Mouse (Mus musculus) hindbrain, embryonic 12.5 days (tissue): ENCODE data around the gene Cdh13. TPM values are rescaled to one million over a fixed set of nuclear protein-coding genes. Genes with fewer than 3 reads are reported as not detected.

Experiments
- ATAC-seq: fragments of 200-750 bp; cut with Nextera tagmentation; 2 replicates; pipeline ENCODE4 v1.8.0; 2017; ENCODE audit warnings: moderate TSS enrichment; ENCODE audit not compliant: low FRiP score
- H3K27ac ChIP-seq: fragments of 300-500 bp; sonication (generic); 2 replicates; pipeline ENCODE4 v1.5.1; 2016; ENCODE audit warnings: mild to moderate bottlenecking
- H3K27me3 ChIP-seq: fragments of 300-500 bp; sonication (generic); 2 replicates; pipeline ENCODE4 v1.6.1; 2016; ENCODE audit warnings: mild to moderate bottlenecking
- H3K36me3 ChIP-seq: fragments of 300-500 bp; sonication (generic); 2 replicates; pipeline ENCODE4 v1.6.1; 2016; ENCODE audit warnings: mild to moderate bottlenecking
- H3K4me1 ChIP-seq: fragments of 300-500 bp; sonication (generic); 2 replicates; pipeline ENCODE4 v1.6.1; 2016
- H3K4me2 ChIP-seq: fragments of 300-500 bp; sonication (generic); replicated peaks from 2 replicates; pipeline ENCODE4 v1.6.1; 2016; ENCODE audit warnings: mild to moderate bottlenecking
- H3K4me3 ChIP-seq: fragments of 300-500 bp; sonication (generic); 2 replicates; pipeline ENCODE4 v1.5.1; 2016; ENCODE audit warnings: mild to moderate bottlenecking
- H3K9ac ChIP-seq: fragments of 300-500 bp; sonication (generic); 2 replicates; pipeline ENCODE4 v1.6.1; 2016; ENCODE audit warnings: mild to moderate bottlenecking, moderate library complexity
- H3K9me3 ChIP-seq: fragments of 300-500 bp; sonication (generic); replicated peaks from 2 replicates; pipeline ENCODE4 v1.6.1; 2016; ENCODE audit warnings: mild to moderate bottlenecking
- WGBS: fragments of 180-500 bp; shearing (Covaris S2); methylation state at CpG from one replicate; pipeline ENCODE4 v1.1.7; 2016; 5-methylcytosine and 5-hydroxymethylcytosine counted together
- polyA plus RNA-seq: library from polyadenylated mRNA; unstranded; fragments of >200 nt; fragmentation: Nextera tagmentation; extraction: Ambion mirVana; gene quantifications from 2 replicates; pipeline ENCODE4 v1.2.1, GENCODE M21; 2016

The Cdh13 gene
- polyA plus RNA-seq, 1 experiment from 2014 or later: 25.7 TPM

DNA sequence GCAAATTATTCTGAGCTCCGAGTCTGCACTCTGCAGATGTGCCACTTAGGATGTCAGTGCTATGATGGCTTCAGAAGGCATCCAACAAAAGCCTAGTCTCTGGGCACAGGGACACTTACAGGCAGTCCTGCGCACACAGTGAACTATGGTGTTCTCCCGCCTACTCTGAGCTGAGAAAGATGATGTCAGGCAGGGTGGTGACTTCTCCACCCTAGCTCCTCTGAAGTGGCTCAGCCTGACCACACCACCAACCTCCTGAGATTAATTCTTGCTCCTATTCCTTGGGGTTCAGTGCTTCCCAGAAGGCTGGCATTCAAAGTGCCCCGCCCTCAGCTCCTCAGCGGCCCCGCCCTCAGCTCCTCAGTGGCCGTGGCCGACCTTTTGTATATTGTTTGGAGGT, 219.0 kb downstream of the Cdh13 start:
- peaks cover 9% of the 10 kb centered on the region; the same call in 1 of the 2 replicates for H3K4me1 ChIP-seq
- no peaks in the 10 kb centered on the region for H3K36me3 ChIP-seq
- H3K27ac ChIP-seq: no peak overlapping the region
- 59% methylated on average over 8 of the region's 8 CpGs for WGBS
- H3K9ac ChIP-seq: no peak overlapping the region
- no peaks in the 10 kb centered on the region for H3K9me3 ChIP-seq
- ATAC-seq: no peak
- H3K27me3 ChIP-seq: 0 out of 2 replicates have a peak, but pooled peaks cover 4% of the 10 kb centered on the region
- H3K4me3 ChIP-seq: no peak overlapping the region
- H3K4me2 ChIP-seq: no peak overlapping the region

DNA sequence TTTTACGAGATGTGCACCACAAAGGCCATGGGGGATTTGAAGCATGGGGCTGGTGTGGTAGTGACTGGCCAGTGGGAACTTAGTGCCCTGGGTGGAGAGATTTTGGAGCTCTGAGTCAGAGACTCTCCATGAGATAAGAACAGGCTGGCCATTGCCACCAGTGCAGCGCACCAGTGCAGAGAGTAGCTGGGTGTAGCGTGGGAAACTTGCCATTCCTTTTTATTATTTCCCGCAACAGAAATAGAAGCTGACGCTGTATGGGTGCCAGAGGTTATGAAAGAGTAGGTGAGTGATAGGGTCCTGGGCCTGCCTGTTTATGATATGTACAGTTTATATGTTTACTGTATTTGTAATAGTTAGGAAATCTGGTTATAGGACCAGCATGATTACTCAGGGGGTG, 225.9 kb downstream of the Cdh13 start:
- H3K9me3 ChIP-seq: no peaks in the 10 kb centered on the region
- H3K9ac ChIP-seq: no peak overlapping the region
- H3K27me3 ChIP-seq: no peaks in the 10 kb centered on the region
- H3K27ac ChIP-seq: no peak overlapping the region
- no peak overlapping the region for H3K4me3 ChIP-seq
- no peak for ATAC-seq
- H3K36me3 ChIP-seq: no peaks in the 10 kb centered on the region
- 91% methylated on average over 5 of the region's 5 CpGs for whole genome bisulfite sequencing
- H3K4me2 ChIP-seq: no peak overlapping the region
- peaks cover 4% of the 10 kb centered on the region; the same call in 1 of the 2 replicates for H3K4me1 ChIP-seq

DNA sequence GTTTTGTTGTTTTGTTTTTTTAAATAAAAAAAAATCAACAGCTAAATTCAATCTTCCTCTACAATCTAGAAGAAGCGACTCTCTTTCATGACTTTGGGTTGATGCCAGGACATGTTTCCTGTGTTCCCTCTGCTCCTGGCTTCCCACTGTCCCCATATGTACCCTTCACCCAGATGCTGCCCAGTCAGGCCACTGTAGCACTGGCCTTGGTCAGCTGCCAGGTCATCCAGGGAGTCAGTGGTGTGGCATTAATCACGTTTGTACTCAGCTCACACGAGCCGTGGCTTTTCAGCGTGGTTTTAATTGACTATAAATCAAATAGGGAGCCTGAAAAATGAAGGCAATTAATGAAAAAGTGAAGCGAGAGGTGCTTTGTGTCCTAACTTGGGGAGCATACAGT, 229.7 kb downstream of the Cdh13 start:
- Histone ChIP-seq H3K9me3 (no peaks in the 10 kb centered on the region), H3K27ac (no peak overlapping the region), H3K4me3 (no peak overlapping the region), H3K4me1 (peaks cover 4% of the 10 kb centered on the region; the same call in 1 of the 2 replicates), H3K36me3 (no peaks in the 10 kb centered on the region), H3K4me2 (no peak overlapping the region), H3K27me3 (no peaks in the 10 kb centered on the region), H3K9ac (no peak overlapping the region)
- no peak for ATAC-seq
- WGBS: 57% methylated on average over 6 of the region's 6 CpGs

DNA sequence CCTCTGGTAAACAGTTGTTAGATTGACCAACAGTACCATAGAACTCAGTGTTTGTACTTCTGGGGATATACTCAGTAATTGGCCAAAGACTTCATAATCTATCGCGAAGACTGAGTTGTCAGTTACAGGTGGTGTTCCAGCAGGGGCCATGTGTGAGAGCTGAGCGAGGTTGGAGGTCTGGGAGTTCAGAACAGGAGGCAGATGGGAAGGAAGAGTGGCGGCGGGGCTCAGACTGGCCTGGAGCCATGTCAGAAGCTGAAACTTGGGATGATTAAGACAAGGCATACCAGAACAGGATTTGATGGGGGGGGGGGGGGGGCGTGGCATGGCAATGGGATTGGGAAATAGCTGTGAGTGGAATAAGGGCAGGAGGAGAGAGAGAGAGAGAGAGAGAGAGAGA, 232.1 kb downstream of the Cdh13 start:
- no peak for ATAC-seq
- no peak overlapping the region for H3K27ac ChIP-seq

DNA sequence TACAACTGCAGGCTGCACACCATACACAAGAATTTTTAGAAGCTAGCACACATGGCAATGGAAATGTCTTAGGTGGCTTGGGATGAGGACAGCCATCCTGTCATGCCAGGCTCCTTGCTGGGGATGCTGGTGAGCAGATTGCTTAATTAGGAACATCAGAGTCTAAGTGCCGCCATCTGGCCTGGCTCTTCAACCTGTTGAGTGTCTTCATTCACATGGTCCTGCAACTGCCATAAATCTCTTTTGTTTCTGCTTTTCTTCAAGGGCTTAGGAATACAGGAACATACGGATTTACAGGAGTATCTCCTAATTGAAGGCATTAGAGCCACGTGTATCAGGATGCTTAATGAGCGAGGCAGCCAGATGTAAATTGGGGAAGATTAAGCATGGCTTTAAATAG, 233.5 kb downstream of the Cdh13 start:
- Histone ChIP-seq H3K36me3 (no peaks in the 10 kb centered on the region), H3K9me3 (no peaks in the 10 kb centered on the region), H3K27me3 (no peaks in the 10 kb centered on the region), H3K4me2 (no peak overlapping the region), H3K27ac (no peak overlapping the region), H3K4me1 (peaks cover 4% of the 10 kb centered on the region; the same call in 1 of the 2 replicates), H3K9ac (no peak overlapping the region), H3K4me3 (no peak overlapping the region)
- WGBS: 62% methylated on average over 4 of the region's 4 CpGs
- no peak for ATAC-seq

More for the DNA sequence above, 232.1 kb downstream of the Cdh13 start:
- H3K36me3 ChIP-seq: no peaks in the 10 kb centered on the region
- WGBS: 91% methylated on average over 5 of the region's 6 CpGs
- H3K27me3 ChIP-seq: no peaks in the 10 kb centered on the region
- H3K4me1 ChIP-seq: peaks cover 4% of the 10 kb centered on the region; the same call in 1 of the 2 replicates
- no peak overlapping the region for H3K9ac ChIP-seq
- no peak overlapping the region for H3K4me2 ChIP-seq
- H3K4me3 ChIP-seq: no peak overlapping the region
- H3K9me3 ChIP-seq: no peaks in the 10 kb centered on the region

DNA sequence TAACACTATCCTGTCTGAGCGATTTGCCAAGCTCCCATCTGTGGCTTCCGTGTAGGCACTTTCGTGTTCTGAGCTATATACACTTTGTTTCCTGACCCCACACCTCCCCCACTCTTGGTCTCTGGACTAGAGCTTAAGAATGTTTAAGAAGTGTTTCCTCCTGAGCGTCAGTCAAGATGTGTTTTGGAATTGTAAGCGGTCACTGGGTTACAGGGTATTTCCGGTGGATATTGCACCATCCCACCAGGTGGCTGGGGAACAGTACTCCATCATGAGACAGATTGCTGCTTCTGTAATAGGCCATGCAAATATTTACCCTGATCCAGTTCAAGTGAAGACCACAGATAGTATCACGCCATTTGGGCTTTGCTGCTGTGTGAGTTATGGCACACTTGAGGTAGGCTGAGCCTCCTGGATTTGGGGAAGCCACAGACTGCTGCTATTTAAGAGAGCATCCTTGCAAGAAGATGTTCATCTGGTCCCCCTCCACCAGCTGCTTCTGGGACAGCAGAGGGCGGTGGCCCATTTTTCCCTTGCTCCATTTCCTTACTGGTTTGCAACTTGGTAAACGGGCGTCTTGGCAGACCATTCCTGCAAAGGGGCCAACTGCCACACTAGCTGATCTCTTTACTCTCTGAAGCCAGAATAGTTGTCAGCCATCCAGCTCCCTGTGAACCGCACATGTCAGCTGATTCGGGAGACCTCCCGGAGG, 234.7 kb downstream of the Cdh13 start:
- H3K27ac ChIP-seq: no peak overlapping the region
- WGBS: 70% methylated on average over 13 of the region's 13 CpGs

DNA sequence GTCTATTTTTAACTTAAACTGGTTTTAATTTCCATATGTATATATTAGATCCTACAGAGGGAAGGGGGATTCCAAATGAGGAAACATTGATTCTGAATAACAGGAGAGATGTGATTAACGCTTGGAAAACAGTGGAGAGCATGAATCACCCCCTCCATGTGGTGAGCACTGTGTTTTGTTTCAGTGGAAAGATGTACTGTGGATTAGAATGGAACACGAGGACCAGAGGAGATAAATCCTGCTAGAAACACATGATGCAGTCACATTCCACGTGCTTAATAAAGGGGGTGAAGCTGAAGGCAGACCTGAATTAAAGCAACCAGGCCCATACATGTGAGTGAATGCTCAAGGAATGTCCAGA, 235.2 kb downstream of the Cdh13 start:
- 50% methylated on average over 3 of the region's 3 CpGs for WGBS
- ATAC-seq: no peak

More for the DNA sequence above, 234.7 kb downstream of the Cdh13 start:
- no peak overlapping the region for H3K4me2 ChIP-seq
- no peaks in the 10 kb centered on the region for H3K9me3 ChIP-seq
- no peaks in the 10 kb centered on the region for H3K36me3 ChIP-seq
- H3K9ac ChIP-seq: no peak overlapping the region
- ATAC-seq: no peak
- H3K27me3 ChIP-seq: no peaks in the 10 kb centered on the region
- peaks cover 4% of the 10 kb centered on the region; the same call in 1 of the 2 replicates for H3K4me1 ChIP-seq
- H3K4me3 ChIP-seq: no peak overlapping the region

DNA sequence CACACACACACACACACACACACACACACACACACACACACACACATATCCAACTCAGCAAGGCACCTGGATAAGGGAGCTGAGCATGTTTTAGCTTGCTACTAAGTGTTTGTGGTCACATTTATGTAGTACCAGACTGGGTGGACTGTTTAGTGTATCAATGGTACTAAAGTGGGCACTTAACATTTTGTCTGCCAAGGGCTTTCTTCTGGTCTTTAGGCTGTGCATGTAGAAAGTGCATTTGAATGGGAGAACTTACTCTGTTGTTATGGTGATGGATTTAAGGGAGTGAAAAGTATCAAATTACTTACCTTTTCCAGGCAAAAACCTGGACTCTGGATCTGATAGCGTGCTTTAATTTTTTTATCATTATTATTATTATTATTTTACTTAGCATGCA, 240.4 kb downstream of the Cdh13 start:
- Histone ChIP-seq H3K9ac (no peak overlapping the region), H3K4me2 (no peak overlapping the region), H3K4me1 (no peaks in the 10 kb centered on the region), H3K4me3 (no peak overlapping the region), H3K36me3 (no peaks in the 10 kb centered on the region), H3K27ac (no peak overlapping the region), H3K9me3 (no peaks in the 10 kb centered on the region), H3K27me3 (no peaks in the 10 kb centered on the region)
- no peak for ATAC-seq
- WGBS: 79% methylated on average over 1 of the region's 1 CpGs

More for the DNA sequence above, 235.2 kb downstream of the Cdh13 start:
- H3K36me3 ChIP-seq: no peaks in the 10 kb centered on the region
- no peaks in the 10 kb centered on the region for H3K9me3 ChIP-seq
- no peak overlapping the region for H3K9ac ChIP-seq
- no peak overlapping the region for H3K27ac ChIP-seq
- no peaks in the 10 kb centered on the region for H3K27me3 ChIP-seq
- no peak overlapping the region for H3K4me3 ChIP-seq
- no peaks in the 10 kb centered on the region for H3K4me1 ChIP-seq
- no peak overlapping the region for H3K4me2 ChIP-seq

DNA sequence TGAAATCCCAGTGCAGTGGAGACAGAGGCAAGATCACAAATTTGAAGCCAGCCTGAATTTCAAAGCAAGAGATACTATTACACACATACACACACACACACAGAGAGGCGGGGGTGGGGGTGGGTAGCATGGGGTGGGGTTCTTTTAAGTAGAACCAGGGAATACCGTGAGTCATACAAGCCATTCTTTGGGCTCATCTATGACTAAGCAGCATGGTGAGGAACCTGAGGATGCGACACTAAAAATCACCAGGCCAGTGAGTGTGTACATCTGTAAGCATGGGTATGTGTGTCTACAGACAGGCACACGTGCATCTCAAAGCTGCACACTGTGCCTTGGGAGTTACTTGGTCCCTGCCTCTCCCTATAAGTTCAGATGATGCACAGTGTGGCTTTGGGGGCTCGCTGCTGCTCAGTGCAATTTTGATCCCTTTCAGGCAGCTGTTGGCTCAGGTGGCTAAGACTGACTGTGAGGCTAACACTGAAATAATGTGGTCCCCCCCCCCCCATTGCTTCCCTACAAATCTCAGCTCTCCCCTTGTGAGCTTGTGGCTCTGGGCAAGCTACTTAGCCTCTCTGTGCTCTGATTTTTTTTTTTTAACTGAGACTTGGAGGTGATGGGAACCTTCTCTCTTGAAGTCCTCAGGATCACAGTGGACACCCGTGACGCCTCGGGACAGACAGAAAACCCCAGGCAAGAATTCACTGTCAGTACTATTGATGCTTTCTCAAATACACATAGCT, 255.5 kb downstream of the Cdh13 start:
- no peaks in the 10 kb centered on the region for H3K9me3 ChIP-seq
- H3K4me1 ChIP-seq: peaks cover 11% of the 10 kb centered on the region
- 49% methylated on average over 8 of the region's 8 CpGs for WGBS
- no peak overlapping the region for H3K4me3 ChIP-seq
- no peak overlapping the region for H3K27ac ChIP-seq
- 0 out of 2 replicates have a peak, but pooled peaks have one; percentile 35 for ATAC-seq
- no peaks in the 10 kb centered on the region for H3K36me3 ChIP-seq
- H3K9ac ChIP-seq: no peak overlapping the region
- H3K4me2 ChIP-seq: no peak overlapping the region
- peaks cover 42% of the 10 kb centered on the region for H3K27me3 ChIP-seq

DNA sequence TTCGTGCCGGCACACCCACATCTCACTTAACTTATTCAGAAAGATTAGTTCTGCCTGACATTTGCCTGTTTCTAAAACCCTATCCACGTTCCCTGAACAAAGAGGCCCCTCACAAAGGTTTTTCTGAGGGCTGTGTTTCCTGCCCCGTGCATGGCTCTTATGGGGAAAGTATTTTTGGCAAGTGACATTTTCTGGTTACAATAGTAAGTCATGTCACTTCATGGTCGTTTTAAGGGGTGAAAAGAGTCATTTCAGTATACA, 256.0 kb downstream of the Cdh13 start:
- Histone ChIP-seq H3K27me3 (peaks cover 45% of the 10 kb centered on the region), H3K4me1 (peaks cover 11% of the 10 kb centered on the region), H3K9me3 (no peaks in the 10 kb centered on the region), H3K36me3 (no peaks in the 10 kb centered on the region), H3K9ac (no peak overlapping the region), H3K4me2 (no peak overlapping the region), H3K27ac (no peak overlapping the region), H3K4me3 (no peak overlapping the region)
- ATAC-seq: 0 out of 2 replicates have a peak, but pooled peaks have one; percentile 29
- 20% methylated on average over 5 of the region's 5 CpGs for WGBS

DNA sequence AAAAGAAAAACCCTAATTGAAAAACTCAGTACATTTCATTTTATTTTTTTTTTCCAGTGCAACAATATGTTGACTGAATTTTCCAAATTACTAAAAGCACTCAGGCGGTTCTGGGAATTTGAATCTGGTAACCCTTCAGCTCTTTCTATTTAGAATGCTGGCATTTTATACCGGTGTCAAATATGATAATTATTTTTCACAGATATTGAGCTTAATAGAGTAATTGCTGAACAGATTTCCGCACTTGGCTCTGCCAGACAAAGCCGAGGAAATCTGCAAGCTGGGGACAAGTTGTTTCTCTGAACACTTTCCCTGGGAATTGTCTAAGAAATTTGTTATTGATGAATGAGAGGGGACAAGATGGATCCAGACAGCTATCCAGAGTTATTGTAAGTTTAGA, 256.4 kb downstream of the Cdh13 start:
- peaks cover 50% of the 10 kb centered on the region for H3K27me3 ChIP-seq
- WGBS: 59% methylated on average over 4 of the region's 4 CpGs
- H3K4me2 ChIP-seq: no peak overlapping the region
- peaks cover 11% of the 10 kb centered on the region for H3K4me1 ChIP-seq
- no peaks in the 10 kb centered on the region for H3K9me3 ChIP-seq
- H3K36me3 ChIP-seq: no peaks in the 10 kb centered on the region
- no peak overlapping the region for H3K27ac ChIP-seq
- H3K9ac ChIP-seq: no peak overlapping the region
- ATAC-seq: no peak
- H3K4me3 ChIP-seq: no peak overlapping the region

DNA sequence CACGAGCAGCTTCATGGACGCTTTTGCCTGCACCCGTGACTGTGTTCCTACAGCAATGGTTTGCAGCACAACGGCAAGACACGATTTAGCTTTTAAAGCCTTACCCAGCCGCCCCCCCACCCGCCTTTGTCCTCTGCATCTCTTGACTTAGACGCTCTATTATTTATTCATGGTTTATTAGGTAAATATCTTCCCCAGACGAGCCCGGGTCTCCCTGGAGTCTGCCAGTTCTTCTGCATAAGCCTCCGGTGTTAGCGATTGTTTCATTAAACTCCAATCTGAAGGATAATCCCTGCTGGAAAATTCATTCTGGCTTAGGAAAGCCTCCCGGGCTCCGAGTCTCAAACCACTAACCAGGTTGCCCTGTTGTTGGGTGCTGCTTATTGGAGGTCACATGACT, 268.9 kb downstream of the Cdh13 start:
- Histone ChIP-seq H3K4me2 (no peak overlapping the region), H3K36me3 (no peaks in the 10 kb centered on the region), H3K9ac (no peak overlapping the region), H3K4me3 (no peak overlapping the region), H3K9me3 (no peaks in the 10 kb centered on the region), H3K4me1 (no peaks in the 10 kb centered on the region), H3K27ac (no peak overlapping the region), H3K27me3 (no peaks in the 10 kb centered on the region)
- 76% methylated on average over 14 of the region's 14 CpGs for WGBS
- no peak for ATAC-seq

DNA sequence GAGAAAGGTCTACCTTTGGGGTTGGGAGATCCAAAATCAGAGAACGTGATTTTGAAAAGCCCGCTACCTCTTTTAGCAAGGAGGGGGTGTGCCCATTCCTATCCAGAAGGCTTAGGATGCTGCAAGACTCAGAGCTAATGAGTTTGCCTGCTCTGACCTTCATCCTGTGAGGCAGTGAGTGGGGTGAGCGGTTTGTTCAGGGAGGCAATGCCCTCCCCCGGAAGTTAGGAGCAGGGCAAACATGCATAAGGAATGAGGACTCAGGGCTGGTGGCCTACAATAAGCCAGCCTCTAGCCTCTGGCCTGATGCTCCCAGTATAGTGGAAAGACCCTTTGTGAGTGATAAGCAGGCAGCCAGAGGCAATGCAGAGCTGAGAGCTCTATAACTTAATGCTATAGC, 269.3 kb downstream of the Cdh13 start:
- Histone ChIP-seq H3K9me3 (no peaks in the 10 kb centered on the region), H3K4me3 (no peak overlapping the region), H3K27ac (no peak overlapping the region), H3K4me2 (no peak overlapping the region), H3K36me3 (no peaks in the 10 kb centered on the region), H3K9ac (no peak overlapping the region), H3K4me1 (no peaks in the 10 kb centered on the region), H3K27me3 (no peaks in the 10 kb centered on the region)
- 78% methylated on average over 4 of the region's 4 CpGs for WGBS
- no peak for ATAC-seq
